Mouse (Mus musculus): ENCODE results near the gene Ppp2r5b.

DNA sequence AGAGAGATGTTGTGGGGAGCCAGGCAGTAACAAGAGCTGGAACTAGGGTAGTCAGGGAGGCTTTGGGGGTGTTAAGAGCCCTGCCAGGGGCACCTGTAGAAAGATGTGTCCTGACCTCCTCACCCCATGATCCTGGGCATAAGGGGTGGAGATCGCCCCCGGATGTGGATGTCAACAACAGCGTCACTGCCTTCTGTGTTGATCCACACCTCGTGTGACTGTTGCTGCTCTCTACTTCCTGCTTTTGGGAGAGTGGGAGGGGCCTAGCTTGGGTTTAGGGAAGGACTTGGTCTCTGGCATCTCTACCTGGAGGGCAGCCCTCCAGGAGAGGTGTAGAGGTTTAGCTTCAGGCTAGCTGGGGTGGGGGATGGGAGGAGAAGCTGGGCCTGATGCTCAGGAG, 6.6 kb upstream of the Ppp2r5b start:
- no peak for TF ChIP-seq CTCF (IDR thresholded peaks at IDR 0.05; ENCODE audit: low read depth)
- no peak for TF ChIP-seq EP300 (optimal IDR thresholded peaks at IDR 0.05)

Data from stomach, postnatal 0 days (tissue).